Mouse (Mus musculus) layer of hippocampus, adult 2 months (tissue): ENCODE data around the gene Pla1a. TPM values are rescaled to one million over a fixed set of nuclear protein-coding genes. Genes with fewer than 3 reads are reported as not detected.

Experiments
- DNase-seq, 2 experiments: peaks; one replicate each; pipeline ENCODE4 v3.0.0; 2022; ENCODE audit warnings: low spot score in 2 of 2
- H3K27ac ChIP-seq: fragments of 200-600 bp; 2 replicates; pipeline ENCODE4 v1.8.1; 2022
- H3K4me3 ChIP-seq: fragments of 200-600 bp; 2 replicates; pipeline ENCODE4 v1.8.1; 2022; ENCODE audit warnings: mild to moderate bottlenecking
- CTCF ChIP-seq: fragments of 200-600 bp; conservative IDR thresholded peaks from 2 replicates; pipeline ENCODE4 v1.8.1; 2022; ENCODE audit warnings: antibody characterized with exemption, mild to moderate bottlenecking, moderate library complexity
- total RNA-seq, 2 experiments: library from RNA; stranded (reverse); gene quantifications; 2 replicates each; pipeline ENCODE4 v1.2.3; 2021

The Pla1a gene
- total RNA-seq, 2 experiments from 2014 or later, result 0.76 to 0.97 TPM

GRCm38 (mm10) chr16:38372876-38373275, 60.1 kb downstream of the Pla1a start:
- TF ChIP-seq CTCF, result no peak
- H3K27ac ChIP-seq, result no peak overlapping the region
- no peak overlapping the region for H3K4me3 ChIP-seq
- DNase-seq, result no peak

GRCm38 (mm10) chr16:38371705-38372296, 61.1 kb downstream of the Pla1a start:
- DNase-seq, result no peak
- H3K4me3 ChIP-seq, result no peak overlapping the region
- TF ChIP-seq CTCF, result no peak
- H3K27ac ChIP-seq, result no peak overlapping the region

- no peak for TF ChIP-seq CTCF
- H3K27ac ChIP-seq, result no peak overlapping the region
- DNase-seq, result no peak
- H3K4me3 ChIP-seq, result no peak overlapping the region
These were observed 62.1 kb downstream of the Pla1a start for GRCm38 (mm10) chr16:38370633-38371374.

DNA sequence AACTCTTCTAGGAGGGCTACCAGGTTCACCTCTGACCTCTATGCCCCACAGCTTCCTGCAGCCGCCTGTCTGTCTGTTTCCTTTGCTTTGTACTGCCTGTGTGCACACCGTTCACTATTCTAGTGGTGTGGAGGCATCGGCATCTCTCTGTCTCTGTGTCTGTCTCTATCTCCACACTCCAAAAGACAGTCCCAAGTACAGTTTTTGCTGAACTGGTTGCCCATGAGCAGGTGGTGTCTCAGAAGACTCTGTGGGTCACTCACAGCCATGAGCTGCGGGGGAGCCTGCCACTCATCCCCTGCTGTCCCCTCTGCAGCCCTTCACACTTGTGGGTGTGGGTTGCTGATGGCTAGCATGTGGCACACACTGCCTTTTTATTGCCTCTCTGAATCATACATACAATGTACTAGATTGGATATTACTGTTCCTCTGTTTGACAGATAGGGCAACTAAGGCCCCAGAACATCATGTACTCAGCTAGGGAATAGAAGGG, 62.9 kb downstream of the Pla1a start:
- no peak for TF ChIP-seq CTCF
- H3K4me3 ChIP-seq, result no peak overlapping the region
- no peak overlapping the region for H3K27ac ChIP-seq
- DNase-seq, result no peak

- no peak overlapping the region for H3K27ac ChIP-seq
- H3K4me3 ChIP-seq, result no peak overlapping the region
- no peak for TF ChIP-seq CTCF
- DNase-seq, result no peak
These were observed 63.5 kb downstream of the Pla1a start for GRCm38 (mm10) chr16:38369431-38369830.

DNA sequence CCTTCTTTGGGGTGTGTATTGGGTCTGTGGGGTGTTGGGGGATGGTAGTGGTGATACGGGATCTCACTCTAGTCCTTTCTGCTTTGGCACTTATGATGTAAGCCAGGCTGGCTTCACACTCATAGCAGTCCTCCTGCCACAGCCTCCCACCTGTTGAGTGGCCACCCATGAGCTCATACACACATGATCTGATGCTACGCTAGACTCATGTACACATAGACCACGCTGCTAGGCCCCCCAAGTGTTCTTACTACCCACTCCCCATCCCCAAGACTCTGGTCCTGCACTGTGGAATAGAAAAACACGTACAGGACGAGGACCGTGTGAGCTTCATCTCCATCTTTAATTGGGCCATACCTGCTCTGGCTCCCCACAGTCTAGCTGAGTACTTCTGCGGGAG, 63.9 kb downstream of the Pla1a start:
- DNase-seq, result no peak
- TF ChIP-seq CTCF, result no peak
- H3K27ac ChIP-seq, result no peak overlapping the region
- H3K4me3 ChIP-seq, result no peak overlapping the region

DNA sequence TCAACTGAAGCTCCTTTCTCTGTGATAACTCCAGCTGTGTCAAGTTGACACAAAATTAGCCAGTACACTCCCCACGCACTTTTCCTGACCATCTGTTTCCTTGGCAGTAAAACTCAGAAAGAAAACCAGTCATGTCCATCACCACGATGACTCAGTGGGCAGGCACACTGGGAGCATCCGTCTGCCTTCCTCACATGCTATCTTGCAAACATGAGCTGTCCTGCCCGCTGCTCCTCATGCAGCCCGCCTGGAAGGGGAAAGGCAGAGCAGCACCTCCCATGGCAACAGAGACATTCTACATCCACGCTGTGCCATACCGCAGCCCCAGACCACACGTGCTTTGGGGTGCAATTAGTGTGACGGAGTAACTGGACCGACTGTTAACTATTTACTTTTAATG, 64.6 kb downstream of the Pla1a start:
- peak; percentile 43 to 80 for DNase-seq
- TF ChIP-seq CTCF, result no peak
- H3K27ac ChIP-seq, result no peak overlapping the region
- no peak overlapping the region for H3K4me3 ChIP-seq

DNA sequence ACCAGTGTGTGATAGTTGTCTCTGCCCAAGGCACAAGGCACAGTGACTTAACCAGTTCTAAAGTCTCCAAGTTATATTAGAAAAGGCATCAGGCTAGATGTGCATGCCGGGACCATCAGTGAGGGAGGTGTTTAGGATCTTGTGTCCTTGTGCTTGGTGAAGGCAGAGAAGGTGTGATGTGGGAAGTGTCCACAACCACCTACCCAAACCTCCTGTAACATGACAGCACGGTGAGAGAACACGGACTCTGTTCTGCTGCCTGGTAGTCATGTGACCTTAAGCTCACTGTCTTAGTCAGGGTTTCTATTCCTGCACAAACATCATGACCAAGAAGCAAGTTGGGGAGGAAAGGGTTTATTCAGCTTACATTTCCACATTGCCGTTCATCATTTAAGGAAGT, 66.7 kb downstream of the Pla1a start:
- no peak for DNase-seq
- no peak for TF ChIP-seq CTCF
- Histone ChIP-seq H3K4me3 (no peak overlapping the region), H3K27ac (no peak overlapping the region)

DNA sequence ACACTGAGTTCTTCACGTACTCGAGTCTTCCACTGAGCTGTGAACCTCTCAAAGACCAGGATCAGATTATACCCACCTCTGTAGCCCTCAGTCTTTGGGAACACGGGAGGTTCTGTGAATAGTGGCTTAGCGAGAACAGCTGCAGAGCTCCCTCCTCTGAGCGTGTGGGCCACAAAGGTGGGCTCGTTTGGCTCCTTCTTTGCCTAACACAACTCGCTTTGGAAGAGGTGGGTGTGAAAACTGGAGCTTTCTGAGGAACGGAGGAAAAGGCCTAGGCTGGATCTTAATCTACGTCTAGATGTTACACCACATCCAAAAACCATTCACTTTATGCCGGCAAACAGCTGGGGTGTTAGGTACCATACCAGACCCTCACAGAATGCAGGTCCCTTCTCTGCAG, 67.6 kb downstream of the Pla1a start:
- DNase-seq, result no peak
- no peak for TF ChIP-seq CTCF
- Histone ChIP-seq H3K4me3 (no peak overlapping the region), H3K27ac (no peak overlapping the region)

DNA sequence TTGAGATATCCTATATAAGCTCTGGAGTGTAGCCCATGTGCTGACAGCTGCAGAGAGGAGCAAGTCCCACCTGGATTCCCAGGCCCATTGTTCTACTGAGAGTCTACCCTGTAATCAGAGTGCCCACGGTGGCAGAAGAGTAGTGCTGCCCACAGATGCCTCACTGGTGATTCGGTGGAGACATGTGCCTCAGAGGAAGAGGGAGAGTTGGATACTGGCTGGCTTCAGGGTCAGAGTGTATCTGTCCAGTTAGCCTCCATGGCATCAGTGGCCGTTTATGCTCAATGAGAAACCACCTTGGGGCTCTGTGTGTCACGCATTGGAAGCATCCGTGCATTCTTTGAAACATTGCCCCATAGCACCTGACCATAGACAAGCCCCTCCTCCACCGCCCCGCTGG, 69.3 kb downstream of the Pla1a start:
- no peak for TF ChIP-seq CTCF
- no peak for DNase-seq
- Histone ChIP-seq H3K27ac (no peak overlapping the region), H3K4me3 (no peak overlapping the region)

GRCm38 (mm10) chr16:38363256-38363595, 69.7 kb downstream of the Pla1a start:
- Histone ChIP-seq H3K4me3 (no peak overlapping the region), H3K27ac (no peak overlapping the region)
- TF ChIP-seq CTCF, result no peak
- no peak for DNase-seq

- no peak for TF ChIP-seq CTCF
- no peak for DNase-seq
- Histone ChIP-seq H3K4me3 (no peak overlapping the region), H3K27ac (no peak overlapping the region)
These were observed 70.3 kb downstream of the Pla1a start for GRCm38 (mm10) chr16:38362493-38363255.

- DNase-seq, result no peak
- no peak for TF ChIP-seq CTCF
- no peak within 1 kb of the TSS for H3K27ac ChIP-seq
- H3K4me3 ChIP-seq, result no peak within 1 kb of the TSS
These were observed 71.0 kb downstream of the Pla1a start, which contains the start of gene Popdc2 for GRCm38 (mm10) chr16:38361933-38362332. Popdc2 (plus strand) TSS chr16:38362209.
